8 mouse cellular contexts compared by ENCODE assay signal in genomic region chr11:103102725-103103349, GRCm38 (mm10). TPM values are rescaled to one million over a fixed set of nuclear protein-coding genes. Genes with fewer than 3 reads are reported as not detected.
A peak's percentile ranks its signal among the peaks of the same experiment; 100 is the strongest.
DNase-seq lines count a peak whose midpoint lies in the region; ATAC-seq lines count a peak whose summit lies in the region.

No protein-coding gene starts in this region.

- H3K36me3 ChIP-seq in heart, embryonic 15.5 days = no peaks in the 10 kb centered on the region
- H3K36me3 ChIP-seq in liver, embryonic 15.5 days (replicated peaks) = peaks cover 31% of the 10 kb centered on the region
- H3K36me3 ChIP-seq in neural tube, embryonic 12.5 days = no peaks in the 10 kb centered on the region

- WGBS in heart, embryonic 15.5 days = under 1% methylated on average over 35 of the region's 35 CpGs
- WGBS in liver, embryonic 15.5 days (ENCODE audit: insufficient replicate concordance) = under 1% methylated on average over 35 of the region's 35 CpGs
- WGBS in neural tube, embryonic 12.5 days = 1% methylated on average over 35 of the region's 35 CpGs

- H3K9me3 ChIP-seq in heart, embryonic 15.5 days (replicated peaks) = no peaks in the 10 kb centered on the region
- H3K9me3 ChIP-seq in liver, embryonic 15.5 days (replicated peaks) = no peaks in the 10 kb centered on the region
- H3K9me3 ChIP-seq in neural tube, embryonic 12.5 days = no peaks in the 10 kb centered on the region

- peaks cover 53% of the 10 kb centered on the region for H3K4me1 ChIP-seq in heart, embryonic 15.5 days (replicated peaks)
- peaks cover 62% of the 10 kb centered on the region for H3K4me1 ChIP-seq in liver, embryonic 15.5 days (replicated peaks)
- peaks cover 21% of the 10 kb centered on the region for H3K4me1 ChIP-seq in neural tube, embryonic 12.5 days

- peak; percentile 95 for ATAC-seq in CD4-positive, CD25-positive, alpha-beta regulatory T cell, adult 4 months
- peak; percentile 86 for ATAC-seq in heart, embryonic 15.5 days (replicated peaks; ENCODE audit: insufficient number of reproducible peaks, insufficient read depth, low FRiP score, low read depth)
- ATAC-seq in liver, embryonic 15.5 days (ENCODE audit: insufficient read depth) = peak; percentile 88
- peak; percentile 81 for ATAC-seq in neural tube, embryonic 12.5 days (ENCODE audit: low FRiP score, low read depth)

- H3K27me3 ChIP-seq in heart, embryonic 15.5 days = no peaks in the 10 kb centered on the region
- H3K27me3 ChIP-seq in liver, embryonic 15.5 days = peaks cover 45% of the 10 kb centered on the region
- H3K27me3 ChIP-seq in neural tube, embryonic 12.5 days (replicated peaks) = peaks cover 43% of the 10 kb centered on the region

- peak overlapping the region; percentile 57 for H3K4me3 ChIP-seq in heart, embryonic 15.5 days
- H3K4me3 ChIP-seq in liver, embryonic 15.5 days (replicated peaks) = peak overlapping the region; percentile 70
- H3K4me3 ChIP-seq in neural tube, embryonic 12.5 days = peak overlapping the region; percentile 33

- peak overlapping the region; percentile 50 for H3K27ac ChIP-seq in heart, embryonic 15.5 days
- H3K27ac ChIP-seq in liver, embryonic 15.5 days (replicated peaks) = peak overlapping the region; percentile 98
- H3K27ac ChIP-seq in neural tube, embryonic 12.5 days = no peak overlapping the region

- peak; percentile 96 for DNase-seq in c-Kit-negative CD71-positive TER-119-positive erythroid progenitor cells, embryonic 14.5 days (ENCODE audit: low read depth, low spot score)
- peak; percentile 95 for DNase-seq in fibroblast of lung, adult 2 months (ENCODE audit: low read depth)
- peak; percentile 96 to 97 for DNase-seq in kidney, postnatal 25 days
- DNase-seq in telencephalon, adult 2 months (ENCODE audit: low read depth, low spot score) = peak; percentile 93

- H3K9ac ChIP-seq in heart, embryonic 15.5 days = peak overlapping the region; percentile 57
- peak overlapping the region; percentile 74 for H3K9ac ChIP-seq in liver, embryonic 15.5 days
- no peak overlapping the region for H3K9ac ChIP-seq in neural tube, embryonic 12.5 days

- H3K4me2 ChIP-seq in heart, embryonic 15.5 days = peak overlapping the region; percentile 88
- peak overlapping the region; percentile 84 for H3K4me2 ChIP-seq in liver, embryonic 15.5 days
- H3K4me2 ChIP-seq in neural tube, embryonic 12.5 days (replicated peaks) = peak overlapping the region; percentile 81

RNA-seq across cellular contexts. Expression of gene Acbd4, which starts 1.4 kb away (rescaled TPM):
- 10 to 100 TPM; 19.7 to 25.2 TPM for polyA plus RNA-seq in CD4-positive, CD25-positive, alpha-beta regulatory T cell, adult 4 months (2017; shearing (Covaris generic))
- polyA plus RNA-seq in heart, embryonic 15.5 days (2015; fragmentation: Nextera tagmentation; extraction: Ambion mirVana) = 18.5 and 23.7 TPM in 2 replicates
- polyA plus RNA-seq in liver, embryonic 15.5 days (2015; fragmentation: Nextera tagmentation; extraction: Ambion mirVana) = 60.6 and 60.9 TPM in 2 replicates
- 6.6 and 10.1 TPM in 2 replicates for polyA plus RNA-seq in neural tube, embryonic 12.5 days (2016; fragmentation: Nextera tagmentation; extraction: Ambion mirVana)

RNA-seq across cellular contexts. Expression of gene Plcd3, which starts 1.4 kb away (rescaled TPM):
- polyA plus RNA-seq in CD4-positive, CD25-positive, alpha-beta regulatory T cell, adult 4 months (2017; shearing (Covaris generic)) = under 1 TPM; 0.41 to 0.51 TPM
- 11.0 and 11.8 TPM in 2 replicates for polyA plus RNA-seq in heart, embryonic 15.5 days (2015; fragmentation: Nextera tagmentation; extraction: Ambion mirVana)
- polyA plus RNA-seq in liver, embryonic 15.5 days (2015; fragmentation: Nextera tagmentation; extraction: Ambion mirVana) = 0.31 and 0.45 TPM in 2 replicates
- polyA plus RNA-seq in neural tube, embryonic 12.5 days (2016; fragmentation: Nextera tagmentation; extraction: Ambion mirVana) = 1.1 and 1.2 TPM in 2 replicates

RNA-seq across cellular contexts. Expression of gene Hexim1, which starts 13.2 kb away (rescaled TPM):
- 1 to 10 TPM; 2.6 to 4.3 TPM for polyA plus RNA-seq in CD4-positive, CD25-positive, alpha-beta regulatory T cell, adult 4 months (2017; shearing (Covaris generic))
- polyA plus RNA-seq in heart, embryonic 15.5 days (2015; fragmentation: Nextera tagmentation; extraction: Ambion mirVana) = 2.6 and 3.0 TPM in 2 replicates
- 1.8 and 1.9 TPM in 2 replicates for polyA plus RNA-seq in liver, embryonic 15.5 days (2015; fragmentation: Nextera tagmentation; extraction: Ambion mirVana)
- polyA plus RNA-seq in neural tube, embryonic 12.5 days (2016; fragmentation: Nextera tagmentation; extraction: Ambion mirVana) = 2.9 and 3.0 TPM in 2 replicates

RNA-seq across cellular contexts. Expression of gene Hexim2, which starts 29.4 kb away (rescaled TPM):
- 1 to 10 TPM; 2.3 to 4.5 TPM for polyA plus RNA-seq in CD4-positive, CD25-positive, alpha-beta regulatory T cell, adult 4 months (2017; shearing (Covaris generic))
- polyA plus RNA-seq in heart, embryonic 15.5 days (2015; fragmentation: Nextera tagmentation; extraction: Ambion mirVana) = 5.5 and 6.4 TPM in 2 replicates
- polyA plus RNA-seq in liver, embryonic 15.5 days (2015; fragmentation: Nextera tagmentation; extraction: Ambion mirVana) = 4.2 and 4.7 TPM in 2 replicates
- 9.9 and 12.2 TPM in 2 replicates for polyA plus RNA-seq in neural tube, embryonic 12.5 days (2016; fragmentation: Nextera tagmentation; extraction: Ambion mirVana)
